Mouse (Mus musculus): Measurements from ENCODE around the gene Nxn.

Nxn gene

GRCm38 (mm10) chr11:76326672-76327071 is 72.3 kb downstream of the Nxn start:
- DNase-seq, result no peak

GRCm38 (mm10) chr11:76326051-76326450 is 72.9 kb downstream of the Nxn start:
- no peak for DNase-seq

- no peak for DNase-seq
These were observed 74.1 kb downstream of the Nxn start for GRCm38 (mm10) chr11:76324801-76325200.

- no peak for DNase-seq
These were observed 74.7 kb downstream of the Nxn start for GRCm38 (mm10) chr11:76324207-76324606.

GRCm38 (mm10) chr11:76322939-76323338 is 76.0 kb downstream of the Nxn start:
- DNase-seq, result no peak

- no peak for DNase-seq
These were observed 76.9 kb downstream of the Nxn start for GRCm38 (mm10) chr11:76322081-76322480.

- no peak for DNase-seq
These were observed 78.5 kb downstream of the Nxn start for GRCm38 (mm10) chr11:76320475-76320874.

- no peak for DNase-seq
These were observed 79.1 kb downstream of the Nxn start for GRCm38 (mm10) chr11:76319714-76320435.

GRCm38 (mm10) chr11:76317904-76318303 is 81.0 kb downstream of the Nxn start:
- DNase-seq, result no peak

- no peak for DNase-seq
These were observed 83.0 kb downstream of the Nxn start for GRCm38 (mm10) chr11:76315785-76316444.

GRCm38 (mm10) chr11:76314741-76315140 is 84.2 kb downstream of the Nxn start:
- no peak for DNase-seq

GRCm38 (mm10) chr11:76314140-76314539 is 84.8 kb downstream of the Nxn start:
- DNase-seq, result no peak

- no peak for DNase-seq
These were observed 86.1 kb downstream of the Nxn start for GRCm38 (mm10) chr11:76312805-76313204.

- DNase-seq, result no peak
These were observed 87.5 kb downstream of the Nxn start for GRCm38 (mm10) chr11:76311224-76312000.

- no peak for DNase-seq
These were observed 89.1 kb downstream of the Nxn start for GRCm38 (mm10) chr11:76309868-76310267.

- DNase-seq, result no peak
These were observed 89.9 kb downstream of the Nxn start for GRCm38 (mm10) chr11:76309072-76309471.

- DNase-seq, result no peak
These were observed 92.2 kb downstream of the Nxn start for GRCm38 (mm10) chr11:76306769-76307168.

- DNase-seq, result no peak
These were observed 93.4 kb downstream of the Nxn start for GRCm38 (mm10) chr11:76305571-76305970.

- DNase-seq, result no peak
These were observed 95.6 kb downstream of the Nxn start for GRCm38 (mm10) chr11:76303368-76303767.

- no peak for DNase-seq
These were observed 98.1 kb downstream of the Nxn start for GRCm38 (mm10) chr11:76300862-76301261.

- no peak for DNase-seq
These were observed 100.4 kb downstream of the Nxn start for GRCm38 (mm10) chr11:76298457-76299000.

GRCm38 (mm10) chr11:76297252-76297651 is 101.7 kb downstream of the Nxn start:
- no peak for DNase-seq

- DNase-seq, result no peak
These were observed 104.1 kb downstream of the Nxn start for GRCm38 (mm10) chr11:76294836-76295235.

- DNase-seq, result no peak
These were observed 104.9 kb downstream of the Nxn start for GRCm38 (mm10) chr11:76294078-76294477.

All from layer of hippocampus, adult 9-11 months (tissue).